Mouse (Mus musculus): ENCODE data around the gene Leprot. TPM values are rescaled to one million over a fixed set of nuclear protein-coding genes. Genes with fewer than 3 reads are reported as not detected.

Leprot gene
- polyA plus RNA-seq, 1 experiment from 2014 or later = 41.1 TPM

GRCm38 (mm10) chr4:101686227-101686810 lies 38.8 kb downstream of the Leprot start:
- no peaks in the 10 kb centered on the region for H3K36me3 ChIP-seq (replicated peaks; ENCODE audit: insufficient read depth, low read length)
- no peaks in the 10 kb centered on the region for H3K27me3 ChIP-seq (ENCODE audit: insufficient read depth, low read length)
- H3K4me3 ChIP-seq (ENCODE audit: low read depth, low read length) = no peak overlapping the region
- no peak overlapping the region for H3K9ac ChIP-seq (replicated peaks)
- H3K4me2 ChIP-seq (ENCODE audit: low read depth, low read length) = no peak overlapping the region
- DNase-seq (no peak), ATAC-seq (peak; percentile 65)
- no peak overlapping the region for H3K27ac ChIP-seq (ENCODE audit: low read depth)
- TF ChIP-seq CTCF (IDR thresholded peaks at IDR 0.05; ENCODE audit: low read depth) (no peak), EP300 (IDR thresholded peaks at IDR 0.05; ENCODE audit: low read depth) (peak; percentile 48; the same call in 1 of the 2 replicates)
- H3K4me1 ChIP-seq (ENCODE audit: insufficient read depth) = peaks cover 3% of the 10 kb centered on the region; the same call in 1 of the 2 replicates
- no peaks in the 10 kb centered on the region for H3K9me3 ChIP-seq (ENCODE audit: low read length)
- 46% methylated on average over 13 of the region's 13 CpGs for WGBS (ENCODE audit: insufficient replicate concordance)

- TF ChIP-seq CTCF (IDR thresholded peaks at IDR 0.05; ENCODE audit: low read depth) (no peak), EP300 (IDR thresholded peaks at IDR 0.05; ENCODE audit: low read depth) (no peak)
- Histone ChIP-seq H3K4me2 (ENCODE audit: low read depth, low read length) (no peak overlapping the region), H3K27ac (ENCODE audit: low read depth) (no peak overlapping the region), H3K27me3 (ENCODE audit: insufficient read depth, low read length) (no peaks in the 10 kb centered on the region), H3K9ac (replicated peaks) (no peak overlapping the region), H3K36me3 (replicated peaks; ENCODE audit: insufficient read depth, low read length) (no peaks in the 10 kb centered on the region), H3K4me1 (ENCODE audit: insufficient read depth) (no peaks in the 10 kb centered on the region), H3K4me3 (ENCODE audit: low read depth, low read length) (no peak overlapping the region), H3K9me3 (ENCODE audit: low read length) (no peaks in the 10 kb centered on the region)
- WGBS (ENCODE audit: insufficient replicate concordance) = 75% methylated on average over 4 of the region's 4 CpGs
- ATAC-seq (no peak), DNase-seq (no peak)
These were observed 41.7 kb downstream of the Leprot start for GRCm38 (mm10) chr4:101689241-101689640.

- no peak overlapping the region for H3K4me3 ChIP-seq (ENCODE audit: low read depth, low read length)
- TF ChIP-seq CTCF (IDR thresholded peaks at IDR 0.05; ENCODE audit: low read depth) (no peak), EP300 (IDR thresholded peaks at IDR 0.05; ENCODE audit: low read depth) (no peak)
- no peaks in the 10 kb centered on the region for H3K36me3 ChIP-seq (replicated peaks; ENCODE audit: insufficient read depth, low read length)
- ATAC-seq (no peak), DNase-seq (no peak)
- WGBS (ENCODE audit: insufficient replicate concordance) = 58% methylated on average over 5 of the region's 5 CpGs
- no peaks in the 10 kb centered on the region for H3K27me3 ChIP-seq (ENCODE audit: insufficient read depth, low read length)
- H3K4me1 ChIP-seq (ENCODE audit: insufficient read depth) = no peaks in the 10 kb centered on the region
- no peak overlapping the region for H3K4me2 ChIP-seq (ENCODE audit: low read depth, low read length)
- H3K9ac ChIP-seq (replicated peaks) = no peak overlapping the region
- no peaks in the 10 kb centered on the region for H3K9me3 ChIP-seq (ENCODE audit: low read length)
- no peak overlapping the region for H3K27ac ChIP-seq (ENCODE audit: low read depth)
These were observed 42.1 kb downstream of the Leprot start for GRCm38 (mm10) chr4:101689645-101690044.

- no peak overlapping the region for H3K27ac ChIP-seq (ENCODE audit: low read depth)
- no peaks in the 10 kb centered on the region for H3K36me3 ChIP-seq (replicated peaks; ENCODE audit: insufficient read depth, low read length)
- no peaks in the 10 kb centered on the region for H3K27me3 ChIP-seq (ENCODE audit: insufficient read depth, low read length)
- 76% methylated on average over 4 of the region's 4 CpGs for WGBS (ENCODE audit: insufficient replicate concordance)
- H3K9ac ChIP-seq (replicated peaks) = no peak overlapping the region
- H3K4me3 ChIP-seq (ENCODE audit: low read depth, low read length) = no peak overlapping the region
- ATAC-seq = no peak
- H3K4me2 ChIP-seq (ENCODE audit: low read depth, low read length) = no peak overlapping the region
- H3K4me1 ChIP-seq (ENCODE audit: insufficient read depth) = no peaks in the 10 kb centered on the region
- no peak for DNase-seq
- no peak for TF ChIP-seq EP300 (IDR thresholded peaks at IDR 0.05; ENCODE audit: low read depth)
- TF ChIP-seq CTCF (IDR thresholded peaks at IDR 0.05; ENCODE audit: low read depth) = no peak
- no peaks in the 10 kb centered on the region for H3K9me3 ChIP-seq (ENCODE audit: low read length)
These were observed 45.4 kb downstream of the Leprot start for GRCm38 (mm10) chr4:101692892-101693291.

GRCm38 (mm10) chr4:101694529-101694928 lies 47.0 kb downstream of the Leprot start:
- ATAC-seq (peak; percentile 91), DNase-seq (no peak)
- Histone ChIP-seq H3K4me3 (ENCODE audit: low read depth, low read length) (no peak overlapping the region), H3K9ac (replicated peaks) (no peak overlapping the region), H3K4me1 (ENCODE audit: insufficient read depth) (no peaks in the 10 kb centered on the region), H3K27ac (ENCODE audit: low read depth) (peak overlapping the region; percentile 75), H3K9me3 (ENCODE audit: low read length) (no peaks in the 10 kb centered on the region), H3K4me2 (ENCODE audit: low read depth, low read length) (no peak overlapping the region), H3K27me3 (ENCODE audit: insufficient read depth, low read length) (no peaks in the 10 kb centered on the region), H3K36me3 (replicated peaks; ENCODE audit: insufficient read depth, low read length) (no peaks in the 10 kb centered on the region)
- WGBS (ENCODE audit: insufficient replicate concordance) = 45% methylated on average over 6 of the region's 6 CpGs
- no peak for TF ChIP-seq CTCF (IDR thresholded peaks at IDR 0.05; ENCODE audit: low read depth)
- TF ChIP-seq EP300 (IDR thresholded peaks at IDR 0.05; ENCODE audit: low read depth) = peak; percentile 50; the same call in 1 of the 2 replicates

- TF ChIP-seq EP300 (IDR thresholded peaks at IDR 0.05; ENCODE audit: low read depth) (no peak), CTCF (IDR thresholded peaks at IDR 0.05; ENCODE audit: low read depth) (no peak)
- H3K4me1 ChIP-seq (ENCODE audit: insufficient read depth) = no peaks in the 10 kb centered on the region
- ATAC-seq = 0 out of 2 replicates have a peak, but pooled peaks have one; percentile 14
- 67% methylated on average over 3 of the region's 3 CpGs for WGBS (ENCODE audit: insufficient replicate concordance)
- H3K27me3 ChIP-seq (ENCODE audit: insufficient read depth, low read length) = no peaks in the 10 kb centered on the region
- H3K27ac ChIP-seq (ENCODE audit: low read depth) = no peak overlapping the region
- DNase-seq = no peak
- no peak overlapping the region for H3K4me3 ChIP-seq (ENCODE audit: low read depth, low read length)
- H3K9ac ChIP-seq (replicated peaks) = no peak overlapping the region
- no peak overlapping the region for H3K4me2 ChIP-seq (ENCODE audit: low read depth, low read length)
- H3K9me3 ChIP-seq (ENCODE audit: low read length) = no peaks in the 10 kb centered on the region
- no peaks in the 10 kb centered on the region for H3K36me3 ChIP-seq (replicated peaks; ENCODE audit: insufficient read depth, low read length)
These were observed 49.7 kb downstream of the Leprot start for GRCm38 (mm10) chr4:101697236-101697635.

Data from liver, postnatal 0 days (tissue).